Mouse (Mus musculus): ENCODE results near the gene Aldh16a1.

GRCm38 (mm10) chr7:45095367-45095766 lies 59.0 kb downstream of the Aldh16a1 start:
- TF ChIP-seq CTCF (IDR thresholded peaks at IDR 0.05; ENCODE audit: low read depth, low read length) (no peak), POLR2A (IDR thresholded peaks at IDR 0.05; ENCODE audit: extremely low read depth, insufficient read depth, low read length) (no peak)
